ENCODE assay signal across 20 mouse cellular contexts in the genomic region with DNA sequence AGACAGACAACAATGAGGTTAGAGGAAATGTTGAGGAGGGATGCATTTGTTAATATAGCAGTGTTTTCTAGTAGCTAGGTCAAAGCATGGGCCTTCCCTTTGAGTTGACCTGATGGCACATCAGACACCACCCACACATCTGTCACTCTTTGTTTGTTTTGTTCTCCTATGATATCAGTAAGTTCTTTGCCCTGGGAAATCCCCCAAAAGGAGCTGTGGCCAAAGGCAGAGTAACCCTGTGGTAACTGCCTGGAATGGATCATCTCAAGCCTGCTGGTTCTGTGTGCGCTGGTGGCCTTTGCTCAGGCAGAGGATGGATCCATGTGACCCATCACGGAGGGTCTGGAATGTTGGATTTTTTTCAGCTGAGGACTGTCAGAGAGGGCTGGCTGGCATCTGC. TPM values are rescaled to one million over a fixed set of nuclear protein-coding genes. Genes with fewer than 3 reads are reported as not detected.
"Had no signal": no experiment of that assay in that cellular context is flagged by ENCODE, and none has a peak within 500 bp of the region (broad histone marks: within the 10 kb centered on the region; RNA-seq: fewer than 3 reads in every experiment).

No protein-coding gene starts in this region.

- H3K27me3 ChIP-seq: limb, embryonic 12.5 days; limb, embryonic 15.5 days had no signal

- H3K4me3 ChIP-seq: left cerebral cortex, adult 2 months; limb, embryonic 12.5 days; limb, embryonic 15.5 days had no signal

- H3K27ac ChIP-seq: kidney, postnatal 0 days; left cerebral cortex, adult 2 months; limb, embryonic 12.5 days; limb, embryonic 15.5 days had no signal

- H3K4me1 ChIP-seq: limb, embryonic 12.5 days; limb, embryonic 15.5 days had no signal

- ATAC-seq: intestine, postnatal 0 days had no signal

- H3K4me2 ChIP-seq: limb, embryonic 12.5 days; limb, embryonic 15.5 days; midbrain, embryonic 11.5 days had no signal

- DNase-seq: kidney, adult 2 months; kidney, postnatal 36 days; layer of hippocampus, postnatal 36 days; left cerebral cortex, postnatal 4 days; lung, adult 2 months; lung, postnatal 14 days; lung, postnatal 4 days; midbrain, embryonic 14.5 days; thymus, adult 18-20 months; thymus, postnatal 36 days had no signal

- H3K9me3 ChIP-seq: limb, embryonic 12.5 days; limb, embryonic 15.5 days had no signal

- H3K9ac ChIP-seq: limb, embryonic 12.5 days; limb, embryonic 15.5 days had no signal

RNA-seq across cellular contexts. Expression of a gene that starts 27.1 kb away (rescaled TPM):
- total RNA-seq: layer of hippocampus, adult 8-10 months; layer of hippocampus, postnatal 10 days; layer of hippocampus, postnatal 36 days; left cerebral cortex, adult 2 months; left cerebral cortex, postnatal 10 days; left cerebral cortex, postnatal 4 days; midbrain, postnatal 0 days had no signal
